Mouse (Mus musculus) embryonic fibroblast, embryonic 13.5 days (primary cell): ENCODE measurements around the gene Capzb.
A peak's percentile ranks its signal among the peaks of the same experiment; 100 is the strongest.

Source experiments
- CTCF ChIP-seq: IDR thresholded peaks from 2 replicates; pipeline ENCODE4 v1.5.1; 2011; ENCODE audit warnings: mild to moderate bottlenecking, control low read depth, low read length, moderate library complexity, borderline replicate concordance; ENCODE audit not compliant: insufficient read depth
- POLR2A ChIP-seq: IDR thresholded peaks from 2 replicates; pipeline ENCODE4 v1.6.1; 2011; ENCODE audit warnings: low read depth, mild to moderate bottlenecking, control low read depth, low read length, moderate library complexity

GRCm38 (mm10) chr4:139310171-139310898 is 117.6 kb downstream of the Capzb start, which contains the start of the genes Pqlc2 and Akr7a5:
- TF ChIP-seq POLR2A (peak; percentile 99), CTCF (no peak)
